Mouse (Mus musculus) kidney, postnatal 0 days (tissue): ENCODE measurements around the gene Grasp. TPM values are rescaled to one million over a fixed set of nuclear protein-coding genes. Genes with fewer than 3 reads are reported as not detected.

Source experiments
- ATAC-seq: fragments of 200-750 bp; cut with Nextera tagmentation; replicated peaks from 2 replicates; pipeline ENCODE4 v1.8.0; 2017; ENCODE audit warnings: low read depth, moderate number of reproducible peaks, moderate TSS enrichment, moderate library complexity; ENCODE audit not compliant: low FRiP score
- DNase-seq: peaks from one replicate; pipeline ENCODE4 v3.0.0-alpha.2; 2016; ENCODE audit warnings: low spot score
- H3K27ac ChIP-seq: fragments of 300-500 bp; sonication (generic); 2 replicates; pipeline ENCODE4 v1.5.1; 2014; ENCODE audit warnings: mild to moderate bottlenecking
- H3K27me3 ChIP-seq: fragments of 300-500 bp; sonication (generic); 2 replicates; pipeline ENCODE4 v1.6.1; 2014; ENCODE audit warnings: low read length, mixed read lengths; ENCODE audit not compliant: insufficient read depth
- H3K36me3 ChIP-seq: fragments of 300-500 bp; sonication (generic); 2 replicates; pipeline ENCODE4 v1.6.1; 2014; ENCODE audit warnings: low read length, mixed read lengths; ENCODE audit not compliant: insufficient read depth
- H3K4me1 ChIP-seq: fragments of 300-500 bp; sonication (generic); replicated peaks from 2 replicates; pipeline ENCODE4 v1.6.1; 2014; ENCODE audit warnings: antibody characterized with exemption, low read length, mixed read lengths; ENCODE audit not compliant: insufficient read depth
- H3K4me2 ChIP-seq: fragments of 300-500 bp; sonication (generic); 2 replicates; pipeline ENCODE4 v1.6.1; 2014; ENCODE audit warnings: mild to moderate bottlenecking, low read length, moderate library complexity, mixed read lengths
- H3K4me3 ChIP-seq: fragments of 300-500 bp; sonication (generic); replicated peaks from 2 replicates; pipeline ENCODE4 v1.5.1; 2014; ENCODE audit warnings: low read depth, low read length
- H3K9ac ChIP-seq: fragments of 300-500 bp; sonication (generic); 2 replicates; pipeline ENCODE4 v1.6.1; 2014; ENCODE audit warnings: low read depth, low read length
- H3K9me3 ChIP-seq: fragments of 300-500 bp; sonication (generic); replicated peaks from 2 replicates; pipeline ENCODE4 v1.6.1; 2016; ENCODE audit warnings: low read length, inconsistent platforms, mixed read lengths
- CTCF ChIP-seq: IDR thresholded peaks from 2 replicates; pipeline ENCODE4 v1.5.1; 2016; ENCODE audit warnings: antibody characterized with exemption, low read depth, mild to moderate bottlenecking, moderate library complexity
- WGBS: fragments of 180-500 bp; shearing (Covaris S2); extraction: QIAGEN DNeasy Blood & Tissue Kit; methylation state at CpG from one replicate; pipeline ENCODE4 v1.1.7; 2014; 5-methylcytosine and 5-hydroxymethylcytosine counted together
- polyA plus RNA-seq: library from polyadenylated mRNA; unstranded; fragments of >200 nt; fragmentation: Nextera tagmentation; extraction: Ambion mirVana; gene quantifications from 2 replicates; pipeline ENCODE4 v1.2.1, GENCODE M21; 2015

The Grasp gene
- polyA plus RNA-seq, 1 experiment from 2014 or later: 3.7 TPM

- H3K4me1 ChIP-seq: peaks cover 14% of the 10 kb centered on the region
- no peaks in the 10 kb centered on the region for H3K9me3 ChIP-seq
- DNase-seq: peak; percentile 89
- H3K27me3 ChIP-seq: no peaks in the 10 kb centered on the region
- no peak overlapping the region for H3K4me3 ChIP-seq
- peak; percentile 97 for TF ChIP-seq CTCF
- H3K36me3 ChIP-seq: peaks cover 39% of the 10 kb centered on the region
- WGBS: 13% methylated on average over 3 of the region's 3 CpGs
- no peak overlapping the region for H3K4me2 ChIP-seq
- peak; percentile 80 for ATAC-seq
- peak overlapping the region; percentile 77 for H3K27ac ChIP-seq
- no peak overlapping the region for H3K9ac ChIP-seq
Measured at GRCm38 (mm10) chr15:101198218-101198617, 25.8 kb upstream of the Grasp start.

- DNase-seq (no peak), ATAC-seq (no peak)
- H3K9me3 ChIP-seq: no peaks in the 10 kb centered on the region
- no peak overlapping the region for H3K4me2 ChIP-seq
- peak overlapping the region; percentile 77 for H3K27ac ChIP-seq
- peak; percentile 63 for TF ChIP-seq CTCF
- 81% methylated on average over 14 of the region's 14 CpGs for WGBS
- no peak overlapping the region for H3K4me3 ChIP-seq
- H3K27me3 ChIP-seq: no peaks in the 10 kb centered on the region
- peaks cover 39% of the 10 kb centered on the region for H3K36me3 ChIP-seq
- no peak overlapping the region for H3K9ac ChIP-seq
- H3K4me1 ChIP-seq: peaks cover 10% of the 10 kb centered on the region
Measured at GRCm38 (mm10) chr15:101198850-101199249, 25.1 kb upstream of the Grasp start.

- peaks cover 52% of the 10 kb centered on the region for H3K36me3 ChIP-seq
- no peak overlapping the region for H3K4me3 ChIP-seq
- no peak for TF ChIP-seq CTCF
- peaks cover 6% of the 10 kb centered on the region for H3K4me1 ChIP-seq
- ATAC-seq (no peak), DNase-seq (no peak)
- no peak overlapping the region for H3K4me2 ChIP-seq
- no peaks in the 10 kb centered on the region for H3K27me3 ChIP-seq
- no peak overlapping the region for H3K9ac ChIP-seq
- no peak overlapping the region for H3K27ac ChIP-seq
- no peaks in the 10 kb centered on the region for H3K9me3 ChIP-seq
- WGBS: 97% methylated on average over 9 of the region's 9 CpGs
Measured at GRCm38 (mm10) chr15:101200777-101201295, 23.2 kb upstream of the Grasp start.

- no peaks in the 10 kb centered on the region for H3K9me3 ChIP-seq
- peaks cover 6% of the 10 kb centered on the region; the same call in 1 of the 2 replicates for H3K4me1 ChIP-seq
- no peak for TF ChIP-seq CTCF
- no peak overlapping the region for H3K4me2 ChIP-seq
- no peak overlapping the region for H3K27ac ChIP-seq
- no peak for DNase-seq
- no peak for ATAC-seq
- 95% methylated on average over 3 of the region's 3 CpGs for WGBS
- peaks cover 50% of the 10 kb centered on the region for H3K36me3 ChIP-seq
- H3K9ac ChIP-seq: no peak overlapping the region
- H3K4me3 ChIP-seq: no peak overlapping the region
- no peaks in the 10 kb centered on the region for H3K27me3 ChIP-seq
Measured at GRCm38 (mm10) chr15:101201414-101201813, 22.6 kb upstream of the Grasp start.

- DNase-seq (no peak), ATAC-seq (no peak)
- peaks cover 58% of the 10 kb centered on the region for H3K36me3 ChIP-seq
- H3K4me1 ChIP-seq: no peaks in the 10 kb centered on the region
- no peak for TF ChIP-seq CTCF
- no peaks in the 10 kb centered on the region for H3K9me3 ChIP-seq
- 72% methylated on average over 4 of the region's 4 CpGs for WGBS
- no peak overlapping the region for H3K4me2 ChIP-seq
- no peak overlapping the region for H3K9ac ChIP-seq
- no peak overlapping the region for H3K27ac ChIP-seq
- no peak overlapping the region for H3K4me3 ChIP-seq
- H3K27me3 ChIP-seq: no peaks in the 10 kb centered on the region
Measured at GRCm38 (mm10) chr15:101203673-101204072, 20.3 kb upstream of the Grasp start.

GRCm38 (mm10) chr15:101204781-101205180, 19.2 kb upstream of the Grasp start:
- H3K36me3 ChIP-seq: peaks cover 58% of the 10 kb centered on the region
- H3K9ac ChIP-seq: no peak overlapping the region
- H3K4me1 ChIP-seq: no peaks in the 10 kb centered on the region
- no peaks in the 10 kb centered on the region for H3K27me3 ChIP-seq
- H3K27ac ChIP-seq: no peak overlapping the region
- H3K4me3 ChIP-seq: no peak overlapping the region
- no peak for TF ChIP-seq CTCF
- ATAC-seq (no peak), DNase-seq (no peak)
- H3K9me3 ChIP-seq: no peaks in the 10 kb centered on the region
- WGBS: 80% methylated on average over 7 of the region's 7 CpGs
- no peak overlapping the region for H3K4me2 ChIP-seq

- Histone ChIP-seq H3K9ac (no peak overlapping the region), H3K9me3 (no peaks in the 10 kb centered on the region), H3K4me2 (no peak overlapping the region), H3K36me3 (peaks cover 37% of the 10 kb centered on the region), H3K4me3 (no peak overlapping the region), H3K27me3 (no peaks in the 10 kb centered on the region), H3K4me1 (no peaks in the 10 kb centered on the region), H3K27ac (no peak overlapping the region)
- ATAC-seq: no peak
- peak; percentile 79 for DNase-seq
- TF ChIP-seq CTCF: peak; percentile 78
- WGBS: 69% methylated on average over 6 of the region's 6 CpGs
Measured at GRCm38 (mm10) chr15:101210228-101210627, 13.8 kb upstream of the Grasp start.
